18 mouse cellular contexts compared by ENCODE assay signal in the genomic region with DNA sequence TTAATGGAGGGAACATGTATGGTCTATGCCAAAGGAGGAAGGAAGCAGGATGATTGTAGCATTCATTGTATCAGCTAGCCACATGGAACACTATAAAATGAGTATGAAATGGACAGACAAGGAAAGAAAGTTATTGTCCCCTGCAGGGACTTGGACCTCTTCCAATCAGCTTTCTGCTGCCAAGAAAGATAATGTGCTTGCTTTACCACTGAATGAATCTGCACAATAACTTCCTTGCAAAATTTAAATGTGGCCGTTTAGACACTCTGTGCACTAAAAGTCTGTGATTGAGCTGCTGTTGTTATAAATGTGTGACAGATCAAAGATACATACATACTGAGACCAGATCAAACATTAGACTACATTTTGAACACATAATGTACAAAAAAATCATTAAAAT.
DNase-seq lines count a peak whose midpoint lies in the region; ATAC-seq and TF ChIP-seq lines count a peak whose summit lies in the region.
"Had no signal": no experiment of that assay in that cellular context is flagged by ENCODE, and none has a peak within 500 bp of the region (broad histone marks: within the 10 kb centered on the region; RNA-seq: fewer than 3 reads in every experiment).

No protein-coding gene starts in this region.

- WGBS in embryonic facial prominence, embryonic 14.5 days = 49% methylated on average over 1 of the region's 1 CpGs
- 72% methylated on average over 1 of the region's 1 CpGs for WGBS in embryonic facial prominence, embryonic 10.5 days
- 56% methylated on average over 1 of the region's 1 CpGs for WGBS in midbrain, embryonic 12.5 days
- WGBS in midbrain, embryonic 10.5 days = 74% methylated on average over 1 of the region's 1 CpGs
- WGBS in hindbrain, embryonic 16.5 days = 28% methylated on average over 1 of the region's 1 CpGs

- DNase-seq in embryonic facial prominence, embryonic 14.5 days (ENCODE audit: low spot score) = peak; percentile 51
- no peak for DNase-seq in embryonic facial prominence, embryonic 10.5 days (ENCODE audit: low spot score)
- no peak for DNase-seq in midbrain, embryonic 10.5 days (ENCODE audit: low spot score)
- DNase-seq in brain, embryonic 14.5 days (ENCODE audit: low read depth) = peak; percentile 78
- no peak for DNase-seq in yolk sac, embryonic 10.5 days (ENCODE audit: low spot score)
- DNase-seq: gastrocnemius, postnatal 14 days; heart, postnatal 36 days; kidney, adult 11 months; kidney, postnatal 36 days; layer of hippocampus, postnatal 36 days; lung, postnatal 4 days; right cerebral cortex, postnatal 4 days; thymus, adult 2 months had no signal

- H3K4me1 ChIP-seq in embryonic facial prominence, embryonic 14.5 days (ENCODE audit: control insufficient read depth, insufficient read depth, low read length) = no peaks in the 10 kb centered on the region
- H3K4me1 ChIP-seq in embryonic facial prominence, embryonic 10.5 days = no peaks in the 10 kb centered on the region
- no peaks in the 10 kb centered on the region for H3K4me1 ChIP-seq in midbrain, embryonic 12.5 days
- H3K4me1 ChIP-seq in midbrain, embryonic 10.5 days = no peaks in the 10 kb centered on the region
- H3K4me1 ChIP-seq in hindbrain, embryonic 16.5 days (ENCODE audit: control insufficient read depth, insufficient read depth, low read depth, low read length) = no peaks in the 10 kb centered on the region
- H3K4me1 ChIP-seq: limb, embryonic 12.5 days had no signal

- H3K4me2 ChIP-seq in embryonic facial prominence, embryonic 14.5 days (ENCODE audit: low read depth, low read length) = no peak overlapping the region
- no peak overlapping the region for H3K4me2 ChIP-seq in midbrain, embryonic 12.5 days (replicated peaks)
- no peak overlapping the region for H3K4me2 ChIP-seq in hindbrain, embryonic 16.5 days (ENCODE audit: low read length)
- H3K4me2 ChIP-seq: heart, embryonic 11.5 days; limb, embryonic 12.5 days had no signal

- H3K4me3 ChIP-seq in embryonic facial prominence, embryonic 14.5 days (ENCODE audit: low read depth, low read length) = no peak overlapping the region
- no peak overlapping the region for H3K4me3 ChIP-seq in embryonic facial prominence, embryonic 10.5 days
- H3K4me3 ChIP-seq in midbrain, embryonic 12.5 days = no peak overlapping the region
- H3K4me3 ChIP-seq in midbrain, embryonic 10.5 days = no peak overlapping the region
- H3K4me3 ChIP-seq in hindbrain, embryonic 16.5 days (ENCODE audit: low read length) = no peak overlapping the region
- H3K4me3 ChIP-seq: limb, embryonic 12.5 days had no signal

- no peaks in the 10 kb centered on the region for H3K27me3 ChIP-seq in embryonic facial prominence, embryonic 14.5 days (replicated peaks; ENCODE audit: control insufficient read depth, insufficient read depth, low read length)
- no peaks in the 10 kb centered on the region for H3K27me3 ChIP-seq in embryonic facial prominence, embryonic 10.5 days (replicated peaks; ENCODE audit: low read depth, poor library complexity, severe bottlenecking)
- no peaks in the 10 kb centered on the region for H3K27me3 ChIP-seq in midbrain, embryonic 12.5 days
- no peaks in the 10 kb centered on the region for H3K27me3 ChIP-seq in midbrain, embryonic 10.5 days (ENCODE audit: low read depth, poor library complexity, severe bottlenecking)
- no peaks in the 10 kb centered on the region for H3K27me3 ChIP-seq in hindbrain, embryonic 16.5 days (replicated peaks; ENCODE audit: control insufficient read depth, insufficient read depth, low read length)
- H3K27me3 ChIP-seq: limb, embryonic 12.5 days; Patski had no signal

- TF ChIP-seq POLR2A in brain, embryonic 14.5 days (IDR thresholded peaks at IDR 0.05; ENCODE audit: borderline replicate concordance, extremely low read depth, insufficient read depth, insufficient read length, poor library complexity, severe bottlenecking) = no peak

- ATAC-seq in embryonic facial prominence, embryonic 14.5 days (ENCODE audit: low read depth) = no peak
- peak; percentile 27; the same call in 1 of the 2 replicates for ATAC-seq in midbrain, embryonic 12.5 days (ENCODE audit: low FRiP score, low read depth)
- peak; percentile 54 for ATAC-seq in hindbrain, embryonic 16.5 days
- ATAC-seq: Patski had no signal

- H3K36me3 ChIP-seq in embryonic facial prominence, embryonic 14.5 days (ENCODE audit: control insufficient read depth, insufficient read depth, low read length) = no peaks in the 10 kb centered on the region
- no peaks in the 10 kb centered on the region for H3K36me3 ChIP-seq in embryonic facial prominence, embryonic 10.5 days (replicated peaks)
- no peaks in the 10 kb centered on the region for H3K36me3 ChIP-seq in midbrain, embryonic 12.5 days
- no peaks in the 10 kb centered on the region for H3K36me3 ChIP-seq in midbrain, embryonic 10.5 days
- H3K36me3 ChIP-seq in hindbrain, embryonic 16.5 days (ENCODE audit: control insufficient read depth, insufficient read depth, low read length) = no peaks in the 10 kb centered on the region
- H3K36me3 ChIP-seq: limb, embryonic 12.5 days had no signal

- H3K27ac ChIP-seq in embryonic facial prominence, embryonic 14.5 days (replicated peaks; ENCODE audit: low read depth, low read length) = no peak overlapping the region
- H3K27ac ChIP-seq in embryonic facial prominence, embryonic 10.5 days (replicated peaks) = no peak overlapping the region
- no peak overlapping the region for H3K27ac ChIP-seq in midbrain, embryonic 12.5 days (replicated peaks)
- no peak overlapping the region for H3K27ac ChIP-seq in midbrain, embryonic 10.5 days (replicated peaks)
- no peak overlapping the region for H3K27ac ChIP-seq in hindbrain, embryonic 16.5 days (ENCODE audit: low read depth, low read length)
- H3K27ac ChIP-seq: limb, embryonic 12.5 days had no signal

- H3K9me3 ChIP-seq in embryonic facial prominence, embryonic 14.5 days (ENCODE audit: control insufficient read depth, low read length) = no peaks in the 10 kb centered on the region
- H3K9me3 ChIP-seq in embryonic facial prominence, embryonic 10.5 days = no peaks in the 10 kb centered on the region
- H3K9me3 ChIP-seq in midbrain, embryonic 12.5 days = no peaks in the 10 kb centered on the region
- no peaks in the 10 kb centered on the region for H3K9me3 ChIP-seq in midbrain, embryonic 10.5 days (replicated peaks)
- no peaks in the 10 kb centered on the region for H3K9me3 ChIP-seq in hindbrain, embryonic 16.5 days (ENCODE audit: control insufficient read depth, low read length)
- H3K9me3 ChIP-seq: limb, embryonic 12.5 days had no signal

- H3K9ac ChIP-seq in embryonic facial prominence, embryonic 14.5 days (ENCODE audit: low read depth, low read length) = no peak overlapping the region
- H3K9ac ChIP-seq in midbrain, embryonic 12.5 days (replicated peaks) = no peak overlapping the region
- H3K9ac ChIP-seq in hindbrain, embryonic 16.5 days (ENCODE audit: low read depth, low read length) = no peak overlapping the region
- H3K9ac ChIP-seq: limb, embryonic 12.5 days had no signal

- no peak for TF ChIP-seq CTCF in brain, embryonic 14.5 days (IDR thresholded peaks at IDR 0.05; ENCODE audit: borderline replicate concordance, extremely low read depth, insufficient read depth, insufficient read length)

Comparison
In these comparisons a context has a peak if more than half of its experiments do, and no peak if none do; other contexts are left out.
1. DNase-seq: peak in embryonic facial prominence, embryonic 14.5 days (single experiment) and brain, embryonic 14.5 days (single experiment); none in embryonic facial prominence, embryonic 10.5 days (single experiment), midbrain, embryonic 10.5 days (single experiment) and yolk sac, embryonic 10.5 days (single experiment).